Mouse (Mus musculus) heart, embryonic 14.5 days (tissue): ENCODE data around the gene Rtl8c. TPM values are rescaled to one million over a fixed set of nuclear protein-coding genes. Genes with fewer than 3 reads are reported as not detected.
"Not testable (repeated sequence)": the region's sequence is repeated elsewhere in the genome, so short reads cannot be mapped to it uniquely, and the experiment has no call there.

Experiments
- ATAC-seq: fragments of 200-750 bp; cut with Nextera tagmentation; 2 replicates; pipeline ENCODE4 v1.8.0; 2017; ENCODE audit warnings: low read depth, moderate TSS enrichment; ENCODE audit not compliant: insufficient number of reproducible peaks, insufficient read depth, low FRiP score
- H3K27ac ChIP-seq, 2 experiments: fragments of 200-500 bp in 1 of 2; fragments of 300-500 bp in 1 of 2; sonication (generic) in 1 of 2; replicated peaks in 1 of 2; 2 replicates each; pipeline ENCODE4 v1.5.1; 2012 to 2014; ENCODE audit warnings: low read depth in 2 of 2, low read length in 2 of 2, control low read depth in 1 of 2, mild to moderate bottlenecking in 1 of 2, mixed read lengths in 1 of 2; ENCODE audit not compliant: control insufficient read depth in 1 of 2, insufficient read depth in 1 of 2
- H3K27me3 ChIP-seq: fragments of 300-500 bp; sonication (generic); 2 replicates; pipeline ENCODE4 v1.6.1; 2014; ENCODE audit warnings: mild to moderate bottlenecking, low read length, control low read depth; ENCODE audit not compliant: control insufficient read depth, insufficient read depth
- H3K36me3 ChIP-seq: fragments of 300-500 bp; sonication (generic); 2 replicates; pipeline ENCODE4 v1.6.1; 2014; ENCODE audit warnings: mild to moderate bottlenecking, control low read depth, low read length, mixed read lengths; ENCODE audit not compliant: control insufficient read depth, insufficient read depth
- H3K4me1 ChIP-seq, 2 experiments: fragments of 200-500 bp in 1 of 2; fragments of 300-500 bp in 1 of 2; sonication (generic) in 1 of 2; 2 replicates each; pipeline ENCODE4 v1.6.1; 2012 to 2014; ENCODE audit warnings: low read length in 2 of 2, control low read depth in 1 of 2, mixed read lengths in 1 of 2; ENCODE audit not compliant: control insufficient read depth in 2 of 2, insufficient read depth in 2 of 2
- H3K4me2 ChIP-seq: fragments of 300-500 bp; sonication (generic); 2 replicates; pipeline ENCODE4 v1.6.1; 2014; ENCODE audit warnings: mild to moderate bottlenecking, low read length
- H3K4me3 ChIP-seq, 2 experiments: fragments of 200-500 bp in 1 of 2; fragments of 300-500 bp in 1 of 2; sonication (generic) in 1 of 2; 2 replicates each; pipeline ENCODE4 v1.5.1; 2012 to 2014; ENCODE audit warnings: low read length in 2 of 2, mild to moderate bottlenecking in 2 of 2, control low read depth in 1 of 2, low read depth in 1 of 2, moderate library complexity in 1 of 2; ENCODE audit not compliant: control insufficient read depth in 1 of 2, insufficient read depth in 1 of 2
- H3K9ac ChIP-seq: fragments of 300-500 bp; sonication (generic); 2 replicates; pipeline ENCODE4 v1.6.1; 2014; ENCODE audit warnings: mild to moderate bottlenecking, low read length
- H3K9me3 ChIP-seq: fragments of 300-500 bp; sonication (generic); 2 replicates; pipeline ENCODE4 v1.6.1; 2016; ENCODE audit warnings: low read length, control low read depth; ENCODE audit not compliant: control insufficient read depth
- WGBS: fragments of 180-500 bp; shearing (Covaris S2); extraction: QIAGEN DNeasy Blood & Tissue Kit; methylation state at CpG from one replicate; pipeline ENCODE4 v1.1.7; 2014; 5-methylcytosine and 5-hydroxymethylcytosine counted together
- polyA plus RNA-seq: library from polyadenylated mRNA; unstranded; fragments of >200 nt; fragmentation: Nextera tagmentation; extraction: Ambion mirVana; gene quantifications from 2 replicates; pipeline ENCODE4 v1.2.1, GENCODE M21; 2014

The Rtl8c gene
- polyA plus RNA-seq, 1 experiment from 2014 or later: 62.5 TPM

DNA sequence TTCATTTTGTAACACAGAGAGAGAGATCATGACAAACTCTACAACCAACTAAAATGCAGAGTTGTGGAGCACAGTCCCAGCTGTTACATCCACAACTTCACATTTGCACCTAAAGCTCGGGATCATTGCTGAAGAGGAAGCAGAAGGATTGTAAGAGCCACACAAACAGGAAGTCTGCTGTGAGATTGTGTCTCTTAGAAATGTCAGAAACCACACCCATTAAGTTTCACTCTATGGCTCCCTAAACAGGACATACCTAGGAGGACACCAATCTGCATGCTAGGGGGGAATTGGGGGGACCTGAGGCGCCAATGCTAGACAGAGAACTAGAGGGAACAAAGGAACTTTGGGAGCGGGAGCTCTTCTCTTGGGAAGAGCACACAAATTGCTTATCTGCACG, 45.1 kb downstream of the Rtl8c start:
- not testable (repeated sequence) for H3K4me2 ChIP-seq, H3K27me3 ChIP-seq, H3K36me3 ChIP-seq, H3K9me3 ChIP-seq, H3K4me1 ChIP-seq, H3K27ac ChIP-seq, H3K9ac ChIP-seq, H3K4me3 ChIP-seq, ATAC-seq
- 52% methylated on average over 4 of the region's 4 CpGs for WGBS

Other genes with a start within 250 kb of the Rtl8c start
- gene Mospd1, start 237.5 kb upstream of the Rtl8c start, polyA plus RNA-seq: 66.6 and 66.8 TPM in 2 replicates
- gene Etd, start 173.1 kb upstream of the Rtl8c start, polyA plus RNA-seq: not detected in 2 replicates
- not detected in 2 replicates for gene Gm14597, start 947 bp downstream of the Rtl8c start, polyA plus RNA-seq
- gene Rtl8a, start 35.6 kb downstream of the Rtl8c start, polyA plus RNA-seq: 104 and 113 TPM in 2 replicates
- 82.4 and 85.4 TPM in 2 replicates for gene Rtl8b, start 62.4 kb downstream of the Rtl8c start, polyA plus RNA-seq
- 0.42 and 0.59 TPM in 2 replicates for gene 4930502E18Rik, start 116.8 kb downstream of the Rtl8c start, polyA plus RNA-seq
- gene 1700013H16Rik, start 149.8 kb downstream of the Rtl8c start, polyA plus RNA-seq: not detected in 2 replicates
- gene Zfp36l3, start 168.4 kb downstream of the Rtl8c start, polyA plus RNA-seq: not detected in 2 replicates
- 2.8 TPM in 2 replicates for gene Xlr, start 189.7 kb downstream of the Rtl8c start, polyA plus RNA-seq